Mouse (Mus musculus) B cell, adult 2 months (primary cell): ENCODE results near the gene Hist1h3f.
"Not testable (repeated sequence)": the region's sequence is repeated elsewhere in the genome, so short reads cannot be mapped to it uniquely, and the experiment has no call there.

ENCODE experiments used
- DNase-seq, 2 experiments: peaks; one replicate each; pipeline ENCODE4 v3.0.0; 2022

Gene Hist1h3f

DNA sequence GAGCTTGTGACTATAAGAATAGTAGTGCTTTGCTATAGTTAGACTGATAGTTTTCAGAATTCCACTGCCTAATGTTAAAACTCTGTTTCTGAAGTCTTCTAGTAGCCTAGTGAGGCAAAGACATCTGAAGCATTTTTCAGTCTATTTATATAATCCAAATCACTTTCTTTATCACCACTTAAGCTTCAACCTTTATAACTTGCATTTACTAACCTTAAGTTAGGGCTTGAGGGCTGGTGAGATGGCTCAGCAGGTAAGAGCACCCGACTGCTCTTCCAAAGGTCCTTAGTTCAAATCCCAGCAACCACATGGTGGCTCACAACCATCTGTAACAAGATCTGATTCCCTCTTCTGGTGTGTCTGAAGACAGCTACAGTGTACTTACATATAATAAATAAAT is 4.0 kb upstream of the Hist1h3f start:
- DNase-seq, result not testable (repeated sequence)

DNA sequence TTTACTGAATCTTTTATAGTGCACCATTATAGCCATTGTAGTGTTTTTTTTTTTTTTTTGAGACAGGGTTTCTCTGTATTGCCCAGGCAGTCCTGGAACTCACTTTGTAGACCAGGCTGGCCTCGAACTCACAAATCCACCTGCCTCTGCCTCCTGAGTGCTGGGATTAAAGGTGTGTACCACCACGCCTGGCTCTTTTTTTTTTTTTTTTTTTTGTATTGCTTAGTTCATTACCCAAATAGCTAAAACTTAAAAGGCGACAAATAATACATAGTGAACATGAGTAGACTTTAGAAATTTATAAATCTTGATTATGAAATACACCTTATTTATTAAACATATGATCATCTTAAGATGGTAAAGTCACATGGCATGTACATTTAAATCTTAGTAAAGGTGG is 2.4 kb upstream of the Hist1h3f start:
- DNase-seq, result no peak

DNA sequence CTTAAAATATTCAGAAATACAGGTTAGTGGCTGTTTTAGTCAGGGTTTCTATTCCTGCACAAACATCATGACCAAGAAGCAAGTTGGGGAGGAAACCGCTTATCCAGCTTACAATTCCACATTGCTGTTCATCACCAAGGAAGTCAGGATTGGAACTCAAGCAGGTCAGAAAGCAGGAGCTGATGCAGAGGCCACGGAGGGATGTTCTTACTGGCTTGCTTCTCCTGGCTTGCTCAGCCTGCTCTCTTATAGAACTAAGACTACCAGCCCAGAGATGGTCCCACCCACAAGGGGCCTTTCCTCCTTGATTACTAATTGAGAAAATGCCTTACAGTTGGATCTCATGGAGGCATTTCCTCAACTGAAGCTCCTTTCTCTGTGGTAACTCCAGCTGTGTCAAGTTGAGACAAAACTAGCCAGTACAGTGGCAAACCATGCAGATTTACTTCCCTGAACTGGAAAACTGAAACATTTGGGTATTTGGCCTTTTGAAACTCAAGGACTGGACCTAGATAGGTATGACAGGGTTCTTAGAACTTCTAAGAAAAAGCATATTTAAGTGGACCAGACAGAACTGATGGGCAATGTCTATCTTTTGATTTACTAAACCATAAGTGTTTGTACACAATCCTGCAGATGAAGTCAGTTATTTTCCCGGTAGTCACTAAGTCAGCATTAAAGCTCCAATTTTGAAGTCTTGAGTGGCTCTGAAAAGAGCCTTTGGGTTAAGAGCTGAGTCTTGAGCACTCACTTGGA is 1.4 kb upstream of the Hist1h3f start:
- not testable (repeated sequence) for DNase-seq

DNA sequence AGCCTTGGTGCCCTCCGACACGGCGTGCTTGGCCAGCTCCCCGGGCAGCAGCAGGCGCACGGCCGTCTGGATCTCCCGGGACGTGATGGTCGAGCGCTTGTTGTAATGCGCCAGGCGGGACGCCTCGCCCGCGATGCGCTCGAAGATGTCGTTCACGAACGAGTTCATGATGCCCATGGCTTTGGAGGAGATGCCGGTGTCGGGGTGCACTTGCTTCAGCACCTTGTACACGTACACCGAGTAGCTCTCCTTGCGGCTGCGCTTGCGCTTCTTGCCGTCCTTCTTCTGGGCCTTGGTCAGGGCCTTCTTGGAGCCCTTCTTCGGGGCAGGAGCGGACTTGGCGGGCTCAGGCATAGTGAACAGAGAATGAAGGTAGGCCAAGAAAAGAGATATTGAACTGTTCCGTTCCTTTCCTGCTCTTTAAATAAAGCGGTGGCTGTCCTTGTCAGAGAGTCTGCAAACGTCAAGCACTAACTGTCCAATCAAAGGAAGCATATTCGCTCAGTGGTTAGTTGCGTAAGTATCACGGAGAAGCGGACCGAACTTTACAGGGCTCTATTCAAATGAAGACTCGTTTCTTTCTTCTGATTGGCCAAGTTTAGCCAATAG is 749 bp upstream of the Hist1h3f start, which contains the start of gene Hist1h2bh:
Gene Hist1h2bh (minus strand): TSS at position 394 of the 609 bp plus-strand sequence.
- DNase-seq, result peak; percentile 74

DNA sequence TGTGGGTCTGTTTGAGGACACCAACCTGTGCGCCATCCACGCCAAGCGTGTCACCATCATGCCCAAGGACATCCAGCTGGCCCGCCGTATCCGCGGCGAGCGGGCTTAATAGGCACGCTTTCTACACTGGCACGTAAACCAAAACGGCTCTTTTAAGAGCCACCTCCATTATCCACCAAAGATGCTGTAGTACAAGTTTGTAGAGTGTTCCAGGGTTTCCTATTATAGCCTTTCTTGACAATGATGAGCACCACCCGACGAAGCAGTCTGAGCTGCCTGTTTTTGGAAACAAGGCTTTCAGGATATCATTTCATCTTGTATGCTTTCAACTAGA is 902 bp downstream of the Hist1h3f start:
- DNase-seq, result not testable (repeated sequence)

DNA sequence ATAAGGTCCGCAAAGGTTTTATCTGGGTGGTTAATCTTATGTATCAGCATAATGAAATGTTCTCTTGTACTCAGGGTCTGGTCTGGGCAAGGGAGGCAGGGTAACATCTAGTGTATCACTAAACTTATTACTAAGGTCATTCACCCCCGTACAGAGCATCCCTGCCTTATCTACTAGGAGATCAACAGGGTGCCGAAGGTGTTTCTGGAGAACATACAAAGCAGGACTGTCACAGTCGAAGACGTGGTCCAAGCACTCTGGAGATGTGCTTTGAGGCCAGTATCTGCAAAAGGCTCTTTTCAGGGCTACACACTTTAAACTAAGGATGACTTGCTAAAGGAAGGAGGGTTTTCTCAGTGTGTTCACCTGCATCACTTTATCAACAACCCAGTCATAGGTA is 2.8 kb downstream of the Hist1h3f start:
- no peak for DNase-seq

GRCm38 (mm10) chr13:23550761-23551145 is 6.9 kb downstream of the Hist1h3f start:
- DNase-seq, result no peak

GRCm38 (mm10) chr13:23551146-23551834 is 7.4 kb downstream of the Hist1h3f start, which contains the start of gene Hist1h4f:
Hist1h4f (minus strand) TSS chr13:23551648.
- DNase-seq, result peak; percentile 84 to 87

DNA sequence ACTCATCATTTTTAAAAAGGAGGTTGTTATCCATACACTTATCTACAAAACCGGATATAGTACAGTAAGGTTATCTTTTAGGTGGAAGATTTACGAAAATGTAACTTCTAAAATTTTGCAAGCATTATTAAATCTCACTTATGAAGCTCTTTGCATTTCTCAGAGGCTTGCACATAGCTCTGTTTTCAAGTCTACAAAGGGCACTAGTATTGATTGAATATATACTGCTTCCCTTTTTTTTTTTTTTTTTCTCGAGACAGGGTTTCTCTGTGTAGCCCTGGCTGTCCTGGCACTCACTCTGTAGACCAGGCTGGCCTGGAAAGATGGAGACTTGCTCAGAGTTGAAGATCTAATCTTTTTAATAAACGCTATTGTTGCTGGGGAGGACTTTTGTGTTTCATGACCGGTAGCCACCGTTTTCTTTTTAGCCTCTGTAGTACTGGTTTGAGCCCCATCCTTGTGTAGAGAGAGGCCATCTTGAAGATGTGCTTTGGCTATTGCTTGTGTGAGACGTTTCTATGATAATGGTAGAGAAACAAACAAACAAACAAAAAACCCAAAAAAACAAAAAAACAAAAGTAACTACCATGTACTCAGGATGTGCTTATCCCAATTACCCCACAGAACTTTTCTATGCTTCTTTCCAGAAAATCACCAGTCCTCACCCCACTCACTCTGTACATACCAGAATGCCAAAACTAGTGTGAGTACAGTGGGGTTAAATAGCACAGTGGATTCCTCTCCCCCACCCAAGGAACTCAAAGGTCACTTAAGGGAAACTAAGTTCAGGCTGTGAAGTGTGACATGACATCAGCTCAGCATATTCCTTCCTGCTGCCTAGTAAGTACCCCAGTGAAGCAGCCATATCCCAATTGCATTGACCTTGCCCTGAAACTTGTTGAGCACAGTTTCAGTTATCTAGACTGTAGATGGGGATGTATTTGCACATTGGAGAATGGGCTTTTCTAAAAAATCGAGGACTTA is 8.4 kb downstream of the Hist1h3f start:
- no peak for DNase-seq

DNA sequence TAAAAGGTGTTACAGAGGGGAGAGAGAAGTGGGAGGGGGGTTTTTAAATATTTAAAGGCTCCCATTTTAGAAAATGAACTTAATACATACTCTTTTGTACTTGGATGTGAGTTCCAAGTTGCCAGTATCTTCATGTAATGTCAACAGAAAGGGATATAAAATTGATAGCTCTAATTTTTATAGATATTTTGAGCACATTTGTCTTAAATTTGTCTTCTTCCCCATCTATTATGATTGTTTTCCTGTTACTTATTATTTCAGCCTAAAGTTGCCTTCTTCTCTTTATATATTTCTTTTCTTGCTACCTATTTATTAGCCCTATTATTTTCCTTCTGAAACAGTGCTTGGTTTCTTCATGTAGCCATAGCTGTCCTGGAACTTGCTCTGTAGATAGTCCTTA is 9.1 kb downstream of the Hist1h3f start, which contains the start of gene Hist1h1d:
Gene Hist1h1d (plus strand): TSS at position 301 of the 400 bp plus-strand sequence.
- DNase-seq, result no peak

DNA sequence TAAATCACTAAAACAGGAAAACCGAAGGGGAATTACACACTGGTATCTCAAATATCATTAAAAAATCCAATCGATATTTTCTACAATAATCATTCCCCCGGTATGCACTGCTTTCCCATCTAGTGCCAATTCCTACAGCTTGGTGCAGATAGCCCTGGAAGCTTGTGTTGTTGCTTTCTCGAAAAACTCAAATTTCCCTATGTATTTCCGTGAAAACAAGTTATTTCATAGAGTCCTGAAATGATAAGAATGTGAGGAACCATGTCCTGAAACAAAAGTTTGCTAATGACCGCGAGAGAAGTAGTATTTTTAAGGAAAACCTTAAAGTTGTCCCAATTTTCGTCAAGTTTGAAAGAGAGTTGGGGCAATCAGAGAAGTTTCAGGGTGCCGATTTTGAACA is 10.5 kb downstream of the Hist1h3f start:
- no peak for DNase-seq

DNA sequence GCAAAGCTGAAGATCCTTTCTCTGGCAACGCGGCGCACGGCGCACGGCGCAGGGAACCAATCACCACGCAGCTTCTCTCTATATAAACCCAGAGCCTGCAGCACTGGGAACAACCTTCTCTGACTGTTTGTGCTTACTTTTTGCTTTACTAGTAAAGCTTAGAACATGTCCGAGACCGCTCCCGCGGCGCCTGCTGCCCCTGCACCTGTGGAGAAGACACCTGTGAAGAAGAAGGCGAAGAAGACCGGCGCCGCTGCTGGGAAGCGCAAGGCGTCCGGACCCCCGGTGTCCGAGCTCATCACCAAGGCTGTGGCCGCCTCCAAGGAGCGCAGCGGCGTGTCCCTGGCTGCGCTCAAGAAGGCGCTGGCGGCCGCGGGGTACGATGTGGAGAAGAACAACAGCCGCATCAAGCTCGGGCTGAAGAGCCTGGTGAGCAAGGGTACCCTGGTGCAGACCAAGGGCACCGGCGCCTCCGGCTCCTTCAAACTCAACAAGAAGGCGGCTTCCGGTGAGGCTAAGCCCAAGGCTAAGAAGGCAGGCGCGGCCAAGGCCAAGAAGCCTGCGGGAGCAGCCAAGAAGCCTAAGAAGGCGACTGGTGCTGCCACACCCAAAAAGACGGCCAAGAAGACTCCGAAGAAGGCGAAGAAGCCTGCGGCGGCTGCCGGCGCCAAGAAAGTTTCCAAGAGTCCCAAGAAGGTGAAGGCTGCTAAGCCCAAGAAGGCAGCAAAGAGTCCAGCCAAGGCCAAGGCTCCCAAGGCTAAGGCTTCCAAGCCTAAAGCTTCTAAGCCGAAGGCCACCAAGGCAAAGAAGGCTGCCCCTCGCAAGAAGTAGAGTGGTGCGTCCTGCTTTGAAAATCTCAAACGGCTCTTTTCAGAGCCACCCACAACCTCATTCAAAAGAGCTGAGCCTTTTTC is 11.3 kb downstream of the Hist1h3f start:
- peak; percentile 75 to 77 for DNase-seq

DNA sequence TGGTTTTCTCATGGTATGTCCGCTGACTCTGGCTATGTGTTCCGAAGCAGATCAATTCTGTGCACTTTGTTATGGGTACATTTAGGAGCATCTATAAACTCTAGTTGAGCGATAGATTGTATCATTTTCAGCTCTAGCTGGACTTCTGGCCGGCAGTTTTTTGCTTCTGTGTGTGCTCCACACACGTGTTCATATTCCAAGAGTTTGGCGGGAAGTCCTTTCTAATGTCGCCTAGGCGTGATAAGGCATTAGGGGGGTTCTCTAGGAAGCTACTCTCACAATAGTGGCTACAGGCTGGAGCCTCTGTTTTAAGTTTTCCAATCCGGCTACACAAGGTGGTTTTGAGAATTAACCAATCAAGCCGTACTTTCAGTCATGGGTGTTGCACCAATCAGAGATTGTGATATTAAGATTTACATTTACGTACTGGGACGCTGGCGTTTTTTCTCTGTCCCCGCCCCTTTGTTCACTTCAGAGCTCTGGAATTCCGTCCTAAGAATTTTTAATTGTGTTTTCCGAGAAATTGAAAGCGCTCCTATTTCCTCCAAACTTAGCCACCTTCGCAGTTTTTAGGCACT is 12.1 kb downstream of the Hist1h3f start:
- peak; percentile 65 to 72 for DNase-seq

DNA sequence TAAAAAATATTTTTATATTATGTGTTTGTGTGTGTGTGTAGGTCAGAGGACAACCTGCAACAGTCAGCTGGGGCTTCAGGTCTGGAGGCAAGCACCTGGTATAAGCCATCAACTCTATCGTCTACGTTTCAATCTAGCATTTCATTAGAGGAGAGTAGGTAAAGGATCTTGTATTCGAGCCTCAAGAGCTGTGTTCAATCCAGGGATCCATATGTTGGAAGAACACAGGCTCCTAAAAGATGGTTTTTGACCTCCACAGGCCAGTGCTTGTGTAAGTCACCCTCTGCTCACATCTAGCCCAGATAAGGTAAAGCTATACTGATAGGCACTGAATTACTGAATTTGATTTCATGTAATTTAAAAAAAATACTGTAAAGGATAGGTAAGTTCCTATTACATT is 13.1 kb downstream of the Hist1h3f start:
- no peak for DNase-seq

- DNase-seq, result not testable (repeated sequence)
Measured at GRCm38 (mm10) chr13:23560699-23561098, 16.8 kb downstream of the Hist1h3f start.

- not testable (repeated sequence) for DNase-seq
Measured at GRCm38 (mm10) chr13:23561531-23561882, 17.7 kb downstream of the Hist1h3f start.

DNA sequence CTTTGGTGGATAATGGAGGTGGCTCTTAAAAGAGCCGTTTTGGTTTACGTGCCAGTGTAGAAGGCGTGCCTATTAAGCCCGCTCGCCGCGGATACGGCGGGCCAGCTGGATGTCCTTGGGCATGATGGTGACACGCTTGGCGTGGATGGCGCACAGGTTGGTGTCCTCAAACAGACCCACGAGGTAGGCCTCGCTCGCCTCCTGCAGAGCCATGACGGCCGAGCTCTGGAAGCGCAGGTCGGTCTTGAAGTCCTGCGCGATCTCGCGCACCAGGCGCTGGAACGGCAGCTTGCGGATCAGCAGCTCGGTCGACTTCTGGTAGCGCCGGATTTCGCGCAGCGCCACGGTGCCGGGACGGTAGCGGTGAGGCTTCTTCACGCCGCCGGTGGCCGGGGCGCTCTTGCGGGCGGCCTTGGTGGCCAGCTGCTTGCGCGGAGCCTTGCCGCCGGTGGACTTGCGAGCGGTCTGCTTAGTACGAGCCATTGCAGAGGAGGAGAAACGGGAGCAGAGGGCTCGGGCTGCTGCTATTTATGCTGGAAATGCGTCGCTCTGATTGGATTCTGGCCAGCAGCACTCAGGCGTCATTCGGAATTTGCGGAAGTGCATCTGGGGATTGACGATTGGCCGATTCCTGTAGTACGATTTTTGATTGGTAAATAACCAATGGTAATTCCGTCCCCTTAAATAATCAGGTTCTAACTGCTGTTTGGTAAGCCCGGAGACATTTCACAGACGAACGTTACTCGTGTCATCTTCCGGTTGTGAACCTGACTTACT is 18.2 kb downstream of the Hist1h3f start, which contains the start of gene Hist1h3e:
Gene Hist1h3e (minus strand): TSS at position 487 of the 777 bp plus-strand sequence.
- peak; percentile 93 for DNase-seq

- peak; percentile 62 to 63 for DNase-seq
Measured at GRCm38 (mm10) chr13:23562699-23563462, 19.0 kb downstream of the Hist1h3f start.

GRCm38 (mm10) chr13:23564482-23564881 is 20.6 kb downstream of the Hist1h3f start:
- no peak for DNase-seq
